Mouse (Mus musculus): ENCODE data around the gene Sept10. TPM values are rescaled to one million over a fixed set of nuclear protein-coding genes. Genes with fewer than 3 reads are reported as not detected.

Sept10 gene
- polyA plus RNA-seq, 1 experiment from 2014 or later = 45.0 TPM

- WGBS = 73% methylated on average over 8 of the region's 8 CpGs
- Histone ChIP-seq H3K4me3 (no peak overlapping the region), H3K27me3 (ENCODE audit: low read depth, poor library complexity, severe bottlenecking) (no peaks in the 10 kb centered on the region)
Measured at GRCm38 (mm10) chr10:59252396-59252795, 30.7 kb upstream of the Sept10 start.

GRCm38 (mm10) chr10:59251980-59252379 lies 30.3 kb upstream of the Sept10 start:
- no peak overlapping the region for H3K27ac ChIP-seq
- 88% methylated on average over 2 of the region's 2 CpGs for WGBS
- no peak overlapping the region for H3K4me3 ChIP-seq
- no peaks in the 10 kb centered on the region for H3K4me1 ChIP-seq
- H3K36me3 ChIP-seq = no peaks in the 10 kb centered on the region
- H3K9me3 ChIP-seq (replicated peaks) = no peaks in the 10 kb centered on the region
- H3K27me3 ChIP-seq (ENCODE audit: low read depth, poor library complexity, severe bottlenecking) = no peaks in the 10 kb centered on the region
- DNase-seq (ENCODE audit: low spot score) = no peak

More at GRCm38 (mm10) chr10:59252396-59252795, 30.7 kb upstream of the Sept10 start:
- no peak for DNase-seq (ENCODE audit: low spot score)
- H3K9me3 ChIP-seq (replicated peaks) = no peaks in the 10 kb centered on the region
- no peaks in the 10 kb centered on the region for H3K36me3 ChIP-seq
- H3K27ac ChIP-seq = no peak overlapping the region
- H3K4me1 ChIP-seq = no peaks in the 10 kb centered on the region

- H3K27ac ChIP-seq = no peak overlapping the region
Measured at GRCm38 (mm10) chr10:59250679-59251078, 29.0 kb upstream of the Sept10 start.

GRCm38 (mm10) chr10:59249531-59249930 lies 27.9 kb upstream of the Sept10 start:
- WGBS = 85% methylated on average over 3 of the region's 3 CpGs
- Histone ChIP-seq H3K9me3 (replicated peaks) (no peaks in the 10 kb centered on the region), H3K27me3 (ENCODE audit: low read depth, poor library complexity, severe bottlenecking) (no peaks in the 10 kb centered on the region), H3K4me1 (no peaks in the 10 kb centered on the region), H3K36me3 (no peaks in the 10 kb centered on the region), H3K27ac (no peak overlapping the region), H3K4me3 (no peak overlapping the region)
- DNase-seq (ENCODE audit: low spot score) = no peak

More at GRCm38 (mm10) chr10:59250679-59251078, 29.0 kb upstream of the Sept10 start:
- DNase-seq (ENCODE audit: low spot score) = no peak
- Histone ChIP-seq H3K4me1 (no peaks in the 10 kb centered on the region), H3K36me3 (no peaks in the 10 kb centered on the region), H3K27me3 (ENCODE audit: low read depth, poor library complexity, severe bottlenecking) (no peaks in the 10 kb centered on the region), H3K9me3 (replicated peaks) (no peaks in the 10 kb centered on the region), H3K4me3 (no peak overlapping the region)
- 100% methylated on average over 2 of the region's 2 CpGs for WGBS

- Histone ChIP-seq H3K4me3 (no peak overlapping the region), H3K27ac (no peak overlapping the region), H3K9me3 (replicated peaks) (no peaks in the 10 kb centered on the region; the same call in 1 of the 2 replicates), H3K4me1 (peaks cover 6% of the 10 kb centered on the region; the same call in 1 of the 2 replicates), H3K27me3 (ENCODE audit: low read depth, poor library complexity, severe bottlenecking) (no peaks in the 10 kb centered on the region), H3K36me3 (no peaks in the 10 kb centered on the region)
- DNase-seq (ENCODE audit: low spot score) = no peak
- 83% methylated on average over 3 of the region's 3 CpGs for WGBS
Measured at GRCm38 (mm10) chr10:59241141-59241541, 19.5 kb upstream of the Sept10 start.

GRCm38 (mm10) chr10:59237757-59238156 lies 16.1 kb upstream of the Sept10 start:
- DNase-seq (ENCODE audit: low spot score) = no peak
- WGBS = 38% methylated on average over 3 of the region's 3 CpGs
- no peak overlapping the region for H3K27ac ChIP-seq

GRCm38 (mm10) chr10:59236486-59236885 lies 14.8 kb upstream of the Sept10 start:
- 85% methylated on average over 6 of the region's 6 CpGs for WGBS
- Histone ChIP-seq H3K4me1 (peaks cover 8% of the 10 kb centered on the region; the same call in 1 of the 2 replicates), H3K27ac (no peak overlapping the region), H3K9me3 (replicated peaks) (no peaks in the 10 kb centered on the region), H3K4me3 (no peak overlapping the region), H3K36me3 (no peaks in the 10 kb centered on the region), H3K27me3 (ENCODE audit: low read depth, poor library complexity, severe bottlenecking) (no peaks in the 10 kb centered on the region)
- DNase-seq (ENCODE audit: low spot score) = no peak

More at GRCm38 (mm10) chr10:59237757-59238156, 16.1 kb upstream of the Sept10 start:
- no peaks in the 10 kb centered on the region for H3K9me3 ChIP-seq (replicated peaks)
- no peaks in the 10 kb centered on the region for H3K36me3 ChIP-seq
- H3K4me3 ChIP-seq = no peak overlapping the region
- no peaks in the 10 kb centered on the region for H3K27me3 ChIP-seq (ENCODE audit: low read depth, poor library complexity, severe bottlenecking)
- peaks cover 12% of the 10 kb centered on the region for H3K4me1 ChIP-seq

GRCm38 (mm10) chr10:59235847-59236246 lies 14.2 kb upstream of the Sept10 start:
- WGBS = 51% methylated on average over 4 of the region's 4 CpGs
- no peak for DNase-seq (ENCODE audit: low spot score)
- H3K27me3 ChIP-seq (ENCODE audit: low read depth, poor library complexity, severe bottlenecking) = no peaks in the 10 kb centered on the region
- no peaks in the 10 kb centered on the region for H3K36me3 ChIP-seq
- H3K4me3 ChIP-seq = no peak overlapping the region
- H3K4me1 ChIP-seq = peaks cover 8% of the 10 kb centered on the region; the same call in 1 of the 2 replicates
- no peak overlapping the region for H3K27ac ChIP-seq
- H3K9me3 ChIP-seq (replicated peaks) = no peaks in the 10 kb centered on the region

- DNase-seq (ENCODE audit: low spot score) = no peak
- Histone ChIP-seq H3K4me3 (no peak overlapping the region), H3K27me3 (ENCODE audit: low read depth, poor library complexity, severe bottlenecking) (no peaks in the 10 kb centered on the region), H3K4me1 (peaks cover 8% of the 10 kb centered on the region; the same call in 1 of the 2 replicates), H3K36me3 (no peaks in the 10 kb centered on the region), H3K27ac (no peak overlapping the region), H3K9me3 (replicated peaks) (no peaks in the 10 kb centered on the region)
- WGBS = 91% methylated on average over 2 of the region's 2 CpGs
Measured at GRCm38 (mm10) chr10:59235227-59235626, 13.6 kb upstream of the Sept10 start.

- no peak overlapping the region for H3K27ac ChIP-seq
- 84% methylated on average over 4 of the region's 4 CpGs for whole genome bisulfite sequencing
- no peaks in the 10 kb centered on the region for H3K9me3 ChIP-seq (replicated peaks)
- no peaks in the 10 kb centered on the region for H3K27me3 ChIP-seq (ENCODE audit: low read depth, poor library complexity, severe bottlenecking)
- peaks cover 12% of the 10 kb centered on the region; the same call in 1 of the 2 replicates for H3K36me3 ChIP-seq
- no peak for DNase-seq (ENCODE audit: low spot score)
- no peak overlapping the region for H3K4me3 ChIP-seq
- H3K4me1 ChIP-seq = peaks cover 3% of the 10 kb centered on the region; the same call in 1 of the 2 replicates
Measured at GRCm38 (mm10) chr10:59229205-59229820, 7.7 kb upstream of the Sept10 start.

GRCm38 (mm10) chr10:59225137-59225536 lies 3.5 kb upstream of the Sept10 start:
- 0 out of 2 replicates have a peak, but pooled peaks cover 6% of the 10 kb centered on the region for H3K27me3 ChIP-seq (ENCODE audit: low read depth, poor library complexity, severe bottlenecking)
- peaks cover 21% of the 10 kb centered on the region for H3K4me1 ChIP-seq
- WGBS = 89% methylated on average over 2 of the region's 2 CpGs
- no peak overlapping the region for H3K4me3 ChIP-seq
- DNase-seq (ENCODE audit: low spot score) = no peak
- H3K27ac ChIP-seq = no peak overlapping the region
- H3K36me3 ChIP-seq = peaks cover 12% of the 10 kb centered on the region; the same call in 1 of the 2 replicates
- H3K9me3 ChIP-seq (replicated peaks) = no peaks in the 10 kb centered on the region

GRCm38 (mm10) chr10:59223890-59224289 lies 2.2 kb upstream of the Sept10 start:
- Histone ChIP-seq H3K27ac (no peak overlapping the region), H3K9me3 (replicated peaks) (no peaks in the 10 kb centered on the region), H3K4me1 (peaks cover 21% of the 10 kb centered on the region), H3K27me3 (ENCODE audit: low read depth, poor library complexity, severe bottlenecking) (0 out of 2 replicates have a peak, but pooled peaks cover 6% of the 10 kb centered on the region), H3K4me3 (peak overlapping the region; percentile 93), H3K36me3 (peaks cover 12% of the 10 kb centered on the region; the same call in 1 of the 2 replicates)
- WGBS = 68% methylated on average over 4 of the region's 4 CpGs
- DNase-seq (ENCODE audit: low spot score) = no peak

GRCm38 (mm10) chr10:59223301-59223700 lies 1.7 kb upstream of the Sept10 start:
- H3K27ac ChIP-seq = no peak overlapping the region
- H3K9me3 ChIP-seq (replicated peaks) = no peaks in the 10 kb centered on the region
- 46% methylated on average over 14 of the region's 14 CpGs for WGBS
- peak overlapping the region; percentile 93 for H3K4me3 ChIP-seq
- H3K27me3 ChIP-seq (ENCODE audit: low read depth, poor library complexity, severe bottlenecking) = 0 out of 2 replicates have a peak, but pooled peaks cover 6% of the 10 kb centered on the region
- H3K4me1 ChIP-seq = peaks cover 21% of the 10 kb centered on the region
- peaks cover 12% of the 10 kb centered on the region; the same call in 1 of the 2 replicates for H3K36me3 ChIP-seq
- DNase-seq (ENCODE audit: low spot score) = no peak

Measured in limb, embryonic 10.5 days (tissue).